Mouse (Mus musculus) testis, adult 2 months (tissue): ENCODE results near the gene Olfml2a. TPM values are rescaled to one million over a fixed set of nuclear protein-coding genes. Genes with fewer than 3 reads are reported as not detected.
"Not testable (repeated sequence)": the region's sequence is repeated elsewhere in the genome, so short reads cannot be mapped to it uniquely, and the experiment has no call there.

ENCODE experiments used
- H3K27ac ChIP-seq: fragments of 200-500 bp; 2 replicates; pipeline ENCODE4 v1.5.1; 2012; ENCODE audit warnings: low read depth, low read length; ENCODE audit not compliant: control insufficient read depth, insufficient read depth
- H3K27me3 ChIP-seq: fragments of 200-500 bp; 2 replicates; pipeline ENCODE4 v1.6.1; 2012; ENCODE audit warnings: mild to moderate bottlenecking, low read length, moderate library complexity; ENCODE audit not compliant: control insufficient read depth, insufficient read depth
- H3K36me3 ChIP-seq: fragments of 200-500 bp; 2 replicates; pipeline ENCODE4 v1.6.1; 2012; ENCODE audit warnings: mild to moderate bottlenecking, low read length; ENCODE audit not compliant: control insufficient read depth, insufficient read depth
- H3K4me1 ChIP-seq: fragments of 200-500 bp; 2 replicates; pipeline ENCODE4 v1.6.1; 2012; ENCODE audit warnings: low read length; ENCODE audit not compliant: control insufficient read depth, insufficient read depth
- H3K4me3 ChIP-seq: fragments of 200-500 bp; 2 replicates; pipeline ENCODE4 v1.5.1; 2012; ENCODE audit warnings: low read depth, mild to moderate bottlenecking, low read length, moderate library complexity, mixed read lengths; ENCODE audit not compliant: control insufficient read depth
- CTCF ChIP-seq: fragments of 200-500 bp; IDR thresholded peaks from 2 replicates; pipeline ENCODE4 v1.5.1; 2012; ENCODE audit warnings: low read depth, mild to moderate bottlenecking, inconsistent platforms, low read length, moderate library complexity; ENCODE audit not compliant: control insufficient read depth, insufficient read depth, insufficient replicate concordance
- POLR2A ChIP-seq: fragments of 200-500 bp; IDR thresholded peaks from 2 replicates; pipeline ENCODE4 v1.6.1; 2012; ENCODE audit warnings: low read depth, mild to moderate bottlenecking, inconsistent platforms, low read length, moderate library complexity; ENCODE audit not compliant: control insufficient read depth
- polyA plus RNA-seq: library from polyadenylated mRNA; depleted of rRNA; stranded (reverse); fragments of >200 nt; gene quantifications from 2 replicates; pipeline ENCODE4 v1.2.3, GENCODE M21; 2012

Olfml2a gene
- polyA plus RNA-seq, 1 experiment, result 1.6 TPM

- no peak for TF ChIP-seq POLR2A
- no peak for TF ChIP-seq CTCF
- H3K4me3 ChIP-seq, result peak overlapping the region; percentile 57
- peaks cover 10% of the 10 kb centered on the region for H3K4me1 ChIP-seq
- H3K36me3 ChIP-seq, result no peaks in the 10 kb centered on the region
- H3K27ac ChIP-seq, result no peak overlapping the region
- no peaks in the 10 kb centered on the region for H3K27me3 ChIP-seq
These were observed 74.5 kb downstream of the Olfml2a start for GRCm38 (mm10) chr2:39006149-39006730.

GRCm38 (mm10) chr2:39007865-39008264 is 76.1 kb downstream of the Olfml2a start:
- Histone ChIP-seq H3K4me1 (peaks cover 14% of the 10 kb centered on the region), H3K27me3 (no peaks in the 10 kb centered on the region)
- TF ChIP-seq POLR2A (peak; percentile 89), CTCF (no peak)

GRCm38 (mm10) chr2:39008350-39008851 is 76.6 kb downstream of the Olfml2a start:
- TF ChIP-seq CTCF, result no peak
- TF ChIP-seq POLR2A, result no peak; the same call in 1 of the 2 replicates
- H3K4me1 ChIP-seq, result peaks cover 17% of the 10 kb centered on the region
- peak overlapping the region; percentile 99 for H3K4me3 ChIP-seq
- peak overlapping the region; percentile 96 for H3K27ac ChIP-seq
- H3K36me3 ChIP-seq, result peaks cover 2% of the 10 kb centered on the region
- H3K27me3 ChIP-seq, result no peaks in the 10 kb centered on the region

More at GRCm38 (mm10) chr2:39007865-39008264, 76.1 kb downstream of the Olfml2a start:
- Histone ChIP-seq H3K27ac (peak overlapping the region; percentile 96), H3K36me3 (no peaks in the 10 kb centered on the region; the same call in 1 of the 2 replicates), H3K4me3 (peak overlapping the region; percentile 99)

DNA sequence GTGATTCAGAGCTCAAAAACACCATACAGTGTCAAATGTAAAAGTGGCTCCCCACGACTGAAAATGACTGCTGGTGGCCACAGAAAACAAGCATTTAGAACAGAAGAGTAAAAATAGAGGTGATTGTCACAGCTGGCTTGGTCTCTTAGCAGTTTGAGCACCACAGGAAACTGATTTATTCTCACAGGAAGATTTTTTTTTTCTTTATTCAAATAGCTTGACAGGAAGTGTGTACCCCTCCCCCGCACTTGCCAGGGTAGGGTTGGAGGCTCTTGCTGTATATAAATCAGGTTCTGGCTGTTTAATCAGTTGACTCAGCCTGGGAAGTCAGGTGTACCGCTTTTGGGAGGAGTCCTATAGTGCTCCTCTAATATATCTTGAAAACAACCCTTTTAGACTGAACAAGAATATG is 77.2 kb downstream of the Olfml2a start:
- no peaks in the 10 kb centered on the region for H3K27me3 ChIP-seq
- peaks cover 17% of the 10 kb centered on the region for H3K4me1 ChIP-seq
- TF ChIP-seq POLR2A (no peak), CTCF (no peak)
- peak overlapping the region; percentile 99 for H3K4me3 ChIP-seq
- peaks cover 2% of the 10 kb centered on the region for H3K36me3 ChIP-seq
- peak overlapping the region; percentile 96 for H3K27ac ChIP-seq

DNA sequence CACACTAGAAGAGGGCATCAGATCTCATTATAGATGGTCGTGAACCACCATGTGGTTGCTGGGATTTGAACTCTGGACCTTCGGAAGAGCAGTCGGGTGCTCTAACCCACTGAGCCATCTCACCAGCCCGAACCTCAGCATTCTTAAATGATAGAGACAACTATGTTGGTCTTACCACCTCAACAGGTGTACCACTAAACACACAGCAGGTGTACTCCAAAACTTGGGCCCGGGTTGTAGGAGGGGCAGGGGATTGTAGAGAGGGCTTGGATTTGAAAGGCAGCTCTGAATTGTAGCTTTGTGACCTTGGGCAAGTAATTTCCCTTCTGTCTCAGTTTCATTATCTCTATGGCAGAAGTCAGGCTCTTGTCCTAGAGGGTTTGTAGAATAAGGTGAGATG is 78.4 kb downstream of the Olfml2a start:
- H3K4me3 ChIP-seq, H3K36me3 ChIP-seq, H3K27me3 ChIP-seq, H3K27ac ChIP-seq: not testable (repeated sequence)
- H3K4me1 ChIP-seq, result peaks cover 15% of the 10 kb centered on the region

- Histone ChIP-seq H3K4me3 (no peak overlapping the region), H3K4me1 (peaks cover 15% of the 10 kb centered on the region), H3K27me3 (no peaks in the 10 kb centered on the region), H3K36me3 (peaks cover 2% of the 10 kb centered on the region), H3K27ac (no peak overlapping the region)
- TF ChIP-seq POLR2A (no peak), CTCF (no peak)
These were observed 79.5 kb downstream of the Olfml2a start for GRCm38 (mm10) chr2:39011264-39011663.

- H3K4me1 ChIP-seq, result peaks cover 13% of the 10 kb centered on the region
These were observed 80.2 kb downstream of the Olfml2a start for GRCm38 (mm10) chr2:39011971-39012370.

More at GRCm38 (mm10) chr2:39011971-39012370, 80.2 kb downstream of the Olfml2a start:
- Histone ChIP-seq H3K36me3 (peaks cover 2% of the 10 kb centered on the region), H3K27ac (no peak overlapping the region), H3K4me3 (no peak overlapping the region), H3K27me3 (no peaks in the 10 kb centered on the region)
- TF ChIP-seq CTCF (no peak), POLR2A (no peak)
